Mouse (Mus musculus): ENCODE results near the gene Vamp2.

GRCm38 (mm10) chr11:69053848-69054247 is 34.4 kb upstream of the Vamp2 start:
- TF ChIP-seq POLR2A (IDR thresholded peaks at IDR 0.05; ENCODE audit: insufficient read length, low read depth) (no peak), MAX (IDR thresholded peaks at IDR 0.05; ENCODE audit: low read depth) (no peak), POLR2AphosphoS2 (IDR thresholded peaks at IDR 0.05; ENCODE audit: insufficient read length, low read depth) (no peak)
